Mouse (Mus musculus) cortical plate, adult 2 months (tissue): Measurements from ENCODE around the gene Tmeff2. TPM values are rescaled to one million over a fixed set of nuclear protein-coding genes. Genes with fewer than 3 reads are reported as not detected.
"Not testable (repeated sequence)": the region's sequence is repeated elsewhere in the genome, so short reads cannot be mapped to it uniquely, and the experiment has no call there.

Source experiments
- H3K27ac ChIP-seq: fragments of 200-500 bp; 2 replicates; pipeline ENCODE4 v1.5.1; 2012; ENCODE audit warnings: low read length, control low read depth, inconsistent platforms; ENCODE audit not compliant: insufficient read depth
- H3K4me1 ChIP-seq: fragments of 200-500 bp; 2 replicates; pipeline ENCODE4 v1.6.1; 2011; ENCODE audit warnings: low read length; ENCODE audit not compliant: control insufficient read depth, insufficient read depth
- H3K4me3 ChIP-seq: fragments of 200-500 bp; 2 replicates; pipeline ENCODE4 v1.5.1; 2011; ENCODE audit warnings: mild to moderate bottlenecking, low read length, control low read depth; ENCODE audit not compliant: insufficient read depth
- CTCF ChIP-seq: fragments of 200-500 bp; IDR thresholded peaks from 2 replicates; pipeline ENCODE4 v1.5.1; 2011; ENCODE audit warnings: mild to moderate bottlenecking, control low read depth, low read length; ENCODE audit not compliant: insufficient read depth; ENCODE audit errors: extremely low read depth
- POLR2A ChIP-seq: fragments of 200-500 bp; IDR thresholded peaks from 2 replicates; pipeline ENCODE4 v1.6.1; 2011; ENCODE audit warnings: mild to moderate bottlenecking, low read length, control low read depth; ENCODE audit not compliant: insufficient read depth; ENCODE audit errors: extremely low read depth
- polyA plus RNA-seq: library from polyadenylated mRNA; depleted of rRNA; stranded (reverse); fragments of >200 nt; gene quantifications from 2 replicates; pipeline ENCODE4 v1.2.3, GENCODE M21; 2012; rRNA removed

The Tmeff2 gene
- 47.5 and 63.0 TPM in 2 replicates for polyA plus RNA-seq

DNA sequence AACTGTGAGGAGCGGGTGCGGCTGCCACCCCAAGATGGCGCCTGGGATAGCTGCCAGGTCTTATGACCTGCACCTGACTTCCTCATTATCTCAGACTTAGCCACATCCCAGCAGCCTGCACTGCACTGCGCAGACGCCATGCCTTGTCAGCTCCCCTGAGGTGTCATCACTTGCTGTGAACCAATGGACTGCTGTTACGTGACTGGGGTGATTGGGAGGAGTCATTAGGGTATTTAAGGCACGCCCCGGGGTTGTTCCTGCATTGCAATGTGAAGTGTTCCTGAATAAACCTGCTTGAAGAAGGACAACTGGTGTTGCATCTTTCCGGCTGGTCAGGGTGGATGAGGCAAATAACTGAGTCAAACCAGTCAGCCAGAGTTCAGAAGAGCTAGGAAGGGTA, at the start of gene Tmeff2:
Gene Tmeff2, plus strand, starts transcription at position 262 of the 400 bp plus-strand sequence.
- H3K27ac ChIP-seq, H3K4me1 ChIP-seq, H3K4me3 ChIP-seq: not testable (repeated sequence)

DNA sequence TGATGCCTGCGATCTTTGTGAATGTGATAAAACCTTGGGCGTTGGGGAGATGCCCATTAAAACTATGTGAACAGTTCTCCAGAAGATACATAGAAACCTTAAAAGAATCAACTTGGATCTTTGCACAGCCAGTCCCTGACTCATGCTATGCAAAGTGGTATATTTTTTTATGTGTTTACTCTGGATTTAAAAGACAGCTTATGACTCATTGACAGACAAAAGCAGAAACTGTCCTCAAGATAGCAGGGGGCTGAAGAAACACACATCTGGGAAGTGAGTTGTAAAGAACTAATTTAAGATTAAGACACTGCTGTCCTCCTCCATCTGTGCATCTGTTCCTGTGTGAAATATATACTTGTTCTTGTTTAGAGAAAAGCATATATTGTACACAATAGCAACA, 38.9 kb upstream of the Tmeff2 start:
- Histone ChIP-seq H3K4me1 (no peaks in the 10 kb centered on the region), H3K4me3 (no peak overlapping the region), H3K27ac (no peak overlapping the region)
- no peak for TF ChIP-seq CTCF
- TF ChIP-seq POLR2A: no peak

DNA sequence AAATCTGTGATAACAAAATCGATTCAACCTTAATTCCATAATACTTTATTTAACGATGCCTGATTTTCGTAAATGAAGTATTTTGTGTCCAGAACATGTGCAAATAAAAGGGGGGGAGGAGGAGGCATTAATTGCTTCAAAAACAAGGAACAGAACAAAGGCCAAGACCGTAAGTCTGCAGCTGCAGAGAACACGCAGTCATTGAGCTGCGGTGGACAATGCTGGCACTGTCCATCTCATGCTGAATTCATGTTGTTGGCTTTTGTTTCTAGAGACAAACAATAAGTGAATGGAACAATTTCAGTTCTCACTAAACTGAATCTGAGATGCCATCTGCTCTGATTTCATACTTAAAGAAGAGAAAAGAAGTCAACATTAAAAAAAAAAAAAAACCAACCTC, 2.8 kb upstream of the Tmeff2 start:
- TF ChIP-seq CTCF: no peak
- no peak for TF ChIP-seq POLR2A

DNA sequence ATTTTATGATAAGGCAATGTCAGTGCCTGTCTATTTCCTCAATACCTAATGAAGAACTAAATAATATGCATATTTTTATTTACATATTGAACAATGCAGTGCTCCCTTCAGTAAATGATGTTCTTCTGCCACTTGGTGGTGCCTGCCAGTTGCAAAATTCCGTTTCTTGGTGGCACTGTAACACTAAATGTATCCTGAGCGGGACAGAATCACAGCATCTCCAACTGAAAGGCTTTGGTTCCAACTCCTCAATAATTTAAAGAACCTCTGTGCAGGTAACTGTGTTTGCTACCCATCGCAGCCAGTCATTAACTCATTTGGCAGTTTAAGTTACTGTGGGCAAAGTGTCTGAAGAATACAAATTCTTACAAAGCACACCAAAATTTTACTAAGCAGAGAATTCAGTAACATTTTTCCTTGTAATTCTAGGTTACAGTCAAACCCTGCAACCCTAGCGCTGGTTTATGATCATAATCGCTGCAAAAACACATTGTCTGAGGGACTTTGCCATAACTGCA, 24.4 kb downstream of the Tmeff2 start:
- TF ChIP-seq POLR2A (peak; percentile 62), CTCF (peak; percentile 60)
- Histone ChIP-seq H3K27ac (peak overlapping the region; percentile 99), H3K4me3 (peak overlapping the region; percentile 69), H3K4me1 (no peaks in the 10 kb centered on the region)

More for the DNA sequence above, 2.8 kb upstream of the Tmeff2 start:
- Histone ChIP-seq H3K4me1 (no peaks in the 10 kb centered on the region), H3K27ac (no peak overlapping the region), H3K4me3 (no peak overlapping the region)

DNA sequence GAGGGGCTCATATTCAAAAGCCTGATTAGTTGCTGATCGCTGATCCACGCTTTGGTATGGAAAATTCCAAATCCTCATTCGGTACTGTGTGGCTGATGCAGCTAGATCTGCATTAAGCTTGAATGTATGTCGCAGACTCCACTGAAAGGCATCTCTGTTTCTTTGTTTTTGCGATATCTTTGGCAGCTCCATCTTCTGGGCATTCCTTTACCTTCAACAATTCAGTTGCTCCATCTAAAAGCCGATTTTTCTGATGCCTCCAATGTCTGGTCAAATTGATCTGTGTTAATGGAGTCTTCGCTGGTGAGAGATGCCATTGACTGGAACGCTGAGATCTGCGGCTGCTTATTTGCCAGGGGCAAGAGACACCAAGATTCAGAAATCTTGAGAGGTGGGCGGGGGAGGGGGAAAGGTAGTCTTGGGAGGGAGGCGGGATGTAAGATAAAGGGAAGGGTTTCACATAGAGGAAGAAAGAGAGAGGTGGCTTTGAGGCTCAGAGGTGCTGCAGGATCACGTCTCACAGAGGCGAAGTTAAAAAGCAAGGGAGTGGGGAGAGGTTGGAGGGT, 25.0 kb downstream of the Tmeff2 start:
- Histone ChIP-seq H3K27ac (peak overlapping the region; percentile 99), H3K4me1 (no peaks in the 10 kb centered on the region), H3K4me3 (peak overlapping the region; percentile 69)
- no peak for TF ChIP-seq CTCF
- peak; percentile 29; the same call in 1 of the 2 replicates for TF ChIP-seq POLR2A

DNA sequence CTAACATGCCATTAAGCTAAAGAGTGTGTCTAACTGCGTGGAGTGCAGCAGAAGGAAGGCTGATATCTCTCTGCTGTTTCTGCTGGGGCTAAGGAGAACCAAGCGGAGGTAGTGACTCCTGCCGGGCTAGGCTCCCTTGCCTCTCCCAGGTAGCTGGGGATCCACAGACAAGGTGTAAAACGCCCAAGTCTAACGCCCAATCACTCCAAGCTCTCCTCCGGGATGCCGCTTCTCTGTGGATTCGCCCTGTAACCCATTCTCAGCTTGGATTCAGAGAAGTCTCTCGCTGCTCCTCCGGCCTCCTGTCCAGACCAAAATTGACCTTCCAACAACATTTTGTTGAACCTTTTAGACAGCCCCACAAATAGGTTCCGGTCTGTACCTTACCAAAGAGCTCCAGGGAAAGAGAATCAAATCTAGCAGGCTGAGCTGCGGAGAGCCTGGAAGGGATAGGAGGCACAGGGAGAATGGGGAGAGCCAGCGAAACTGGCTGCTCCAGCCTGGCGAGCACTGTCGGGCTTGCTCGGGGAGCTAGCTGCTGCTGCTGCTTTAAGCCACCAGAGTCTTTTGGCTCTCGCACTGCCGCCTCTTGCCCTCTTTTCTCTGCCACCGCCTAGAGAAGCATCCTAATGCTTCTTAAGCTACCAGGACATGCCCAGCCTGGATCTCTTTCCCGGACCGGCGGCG, 26.1 kb downstream of the Tmeff2 start:
- H3K4me1 ChIP-seq: no peaks in the 10 kb centered on the region
- TF ChIP-seq POLR2A (no peak; the same call in 1 of the 2 replicates), CTCF (no peak)
- peak overlapping the region; percentile 69 for H3K4me3 ChIP-seq
- H3K27ac ChIP-seq: peak overlapping the region; percentile 73

DNA sequence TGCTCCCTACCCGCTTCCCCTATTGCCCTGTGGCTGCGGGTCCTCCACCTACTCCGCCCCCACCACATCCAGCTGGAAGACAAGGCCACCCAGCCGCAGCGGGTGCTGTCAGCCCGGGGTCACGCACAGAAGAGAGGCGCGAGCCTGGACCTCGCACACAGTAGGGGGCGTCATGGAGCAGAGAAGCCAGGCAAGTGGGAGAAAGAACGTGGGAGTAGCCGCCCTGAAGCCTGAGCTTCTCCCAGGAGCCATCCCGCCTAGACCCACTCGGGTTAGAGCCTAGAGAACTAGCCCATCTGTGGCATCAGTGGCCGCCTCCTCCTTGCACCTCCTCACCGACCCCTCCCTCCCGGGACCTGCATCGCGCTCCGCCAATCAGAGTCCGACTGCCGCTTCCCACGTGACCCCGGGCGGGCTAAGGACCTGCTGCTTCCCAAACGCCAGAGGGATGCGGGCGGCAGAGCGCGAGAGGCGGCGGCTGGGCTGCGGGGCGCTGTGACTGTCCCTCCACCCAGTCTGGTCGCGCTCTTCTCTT, 26.7 kb downstream of the Tmeff2 start:
- Histone ChIP-seq H3K27ac (peak overlapping the region; percentile 73), H3K4me3 (peak overlapping the region; percentile 69), H3K4me1 (no peaks in the 10 kb centered on the region)
- TF ChIP-seq POLR2A (peak; percentile 96), CTCF (peak; percentile 34; the same call in 1 of the 2 replicates)

DNA sequence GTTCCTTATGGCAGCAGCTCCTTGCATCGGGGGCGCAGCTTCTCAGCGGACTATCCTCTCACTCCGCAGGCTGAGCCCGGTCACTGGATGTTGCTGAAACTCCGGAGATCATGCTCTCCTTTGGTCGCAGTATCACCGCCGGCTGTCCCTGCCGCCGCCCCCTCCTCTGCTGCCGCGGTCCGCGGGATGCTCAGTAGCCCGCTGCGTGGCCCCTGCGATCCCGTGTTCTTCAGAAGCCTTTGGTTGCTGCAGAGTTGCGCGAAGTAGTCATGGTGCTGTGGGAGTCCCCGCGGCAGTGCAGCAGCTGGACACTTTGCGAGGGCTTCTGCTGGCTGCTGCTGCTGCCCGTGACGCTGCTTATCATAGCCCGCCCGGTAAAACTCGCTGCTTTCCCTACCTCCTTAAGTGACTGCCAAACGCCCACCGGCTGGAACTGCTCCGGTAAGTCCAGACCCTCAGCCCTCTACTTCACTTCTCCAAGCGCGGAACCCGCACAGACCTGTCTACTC, 27.3 kb downstream of the Tmeff2 start:
- H3K4me1 ChIP-seq: no peaks in the 10 kb centered on the region
- peak overlapping the region; percentile 30 for H3K27ac ChIP-seq
- H3K4me3 ChIP-seq: peak overlapping the region; percentile 69
- TF ChIP-seq POLR2A (no peak), CTCF (no peak)

DNA sequence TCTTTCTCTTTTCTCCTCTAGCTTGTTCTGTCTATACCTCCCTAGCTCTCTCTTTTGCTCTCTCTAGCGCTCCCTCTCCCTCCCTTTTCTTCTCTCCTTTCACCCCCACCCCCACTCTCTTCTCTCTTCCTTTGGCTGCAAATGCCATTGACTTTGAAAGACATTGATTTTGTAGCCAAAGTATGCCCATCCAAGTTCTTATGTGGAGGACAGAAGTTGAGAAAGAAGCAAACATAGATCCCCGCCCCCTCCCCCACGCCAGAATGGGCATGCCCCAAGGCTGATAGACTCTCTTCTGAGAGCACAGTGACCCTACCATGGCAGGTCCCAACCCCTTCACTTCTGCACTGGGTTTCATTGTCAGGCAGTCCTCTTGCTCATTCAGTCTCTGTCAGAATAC, 28.3 kb downstream of the Tmeff2 start:
- TF ChIP-seq CTCF (no peak), POLR2A (no peak)
- Histone ChIP-seq H3K4me1 (no peaks in the 10 kb centered on the region; the same call in 1 of the 2 replicates), H3K27ac (no peak overlapping the region), H3K4me3 (peak overlapping the region; percentile 69)

DNA sequence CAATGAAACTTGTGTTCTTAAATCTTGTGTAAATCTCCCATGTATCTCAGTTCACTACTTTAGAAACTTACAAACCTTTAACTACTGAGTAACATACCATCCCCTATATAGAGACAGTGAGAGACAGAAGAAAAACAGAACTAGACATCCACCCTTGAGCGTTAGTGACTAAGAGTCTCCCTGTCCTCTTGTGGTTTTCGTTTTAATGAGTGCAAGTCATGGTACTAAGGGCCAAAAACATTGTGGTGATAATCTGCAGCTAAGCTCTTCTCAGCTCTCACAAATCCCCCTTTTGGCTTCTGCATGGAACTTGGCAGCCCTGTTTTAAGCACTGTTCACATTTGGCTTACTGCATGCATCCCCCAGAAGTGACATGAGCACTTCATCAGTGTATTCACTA, 34.6 kb downstream of the Tmeff2 start:
- H3K27ac ChIP-seq: no peak overlapping the region
- no peak for TF ChIP-seq CTCF
- no peak for TF ChIP-seq POLR2A

DNA sequence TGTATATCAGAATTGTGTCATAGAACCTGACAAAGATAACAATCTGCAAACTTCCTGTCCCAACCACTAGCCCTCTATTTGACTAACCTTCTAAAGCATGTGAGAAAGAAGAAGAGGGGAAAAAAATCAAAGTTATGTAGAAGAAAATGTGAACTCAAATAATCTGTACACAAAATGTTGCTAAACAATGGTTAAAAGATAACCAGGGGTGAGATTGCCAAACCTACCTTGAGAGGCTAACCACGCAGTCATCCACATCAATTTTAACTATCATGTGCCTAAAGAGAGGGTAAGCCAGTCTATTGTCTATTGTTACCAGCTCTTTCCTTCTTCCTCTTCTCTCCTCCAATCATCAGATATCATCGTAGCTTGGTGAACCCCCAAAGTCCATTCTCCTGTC, 35.0 kb downstream of the Tmeff2 start:
- peaks cover 2% of the 10 kb centered on the region for H3K4me1 ChIP-seq
- H3K4me3 ChIP-seq: no peak overlapping the region
- TF ChIP-seq CTCF: no peak
- no peak overlapping the region for H3K27ac ChIP-seq

More for the DNA sequence above, 34.6 kb downstream of the Tmeff2 start:
- Histone ChIP-seq H3K4me3 (no peak overlapping the region), H3K4me1 (peaks cover 2% of the 10 kb centered on the region)
